Mouse (Mus musculus): Measurements from ENCODE around the gene Swap70. TPM values are rescaled to one million over a fixed set of nuclear protein-coding genes. Genes with fewer than 3 reads are reported as not detected.
A peak's percentile ranks its signal among the peaks of the same experiment; 100 is the strongest.
"Not testable (repeated sequence)": the region's sequence is repeated elsewhere in the genome, so short reads cannot be mapped to it uniquely, and the experiment has no call there.

The Swap70 gene
- polyA plus RNA-seq, 1 experiment from 2014 or later, result 9.6 TPM

- Histone ChIP-seq H3K36me3 (replicated peaks) (no peaks in the 10 kb centered on the region), H3K4me3 (no peak overlapping the region), H3K4me1 (no peaks in the 10 kb centered on the region), H3K9ac (no peak overlapping the region), H3K4me2 (no peak overlapping the region), H3K27ac (no peak overlapping the region), H3K9me3 (no peaks in the 10 kb centered on the region), H3K27me3 (replicated peaks) (no peaks in the 10 kb centered on the region)
- ATAC-seq (replicated peaks), result no peak
- WGBS, result 83% methylated on average over 3 of the region's 3 CpGs
Measured at GRCm38 (mm10) chr7:110214882-110215281, 6.6 kb upstream of the Swap70 start.

DNA sequence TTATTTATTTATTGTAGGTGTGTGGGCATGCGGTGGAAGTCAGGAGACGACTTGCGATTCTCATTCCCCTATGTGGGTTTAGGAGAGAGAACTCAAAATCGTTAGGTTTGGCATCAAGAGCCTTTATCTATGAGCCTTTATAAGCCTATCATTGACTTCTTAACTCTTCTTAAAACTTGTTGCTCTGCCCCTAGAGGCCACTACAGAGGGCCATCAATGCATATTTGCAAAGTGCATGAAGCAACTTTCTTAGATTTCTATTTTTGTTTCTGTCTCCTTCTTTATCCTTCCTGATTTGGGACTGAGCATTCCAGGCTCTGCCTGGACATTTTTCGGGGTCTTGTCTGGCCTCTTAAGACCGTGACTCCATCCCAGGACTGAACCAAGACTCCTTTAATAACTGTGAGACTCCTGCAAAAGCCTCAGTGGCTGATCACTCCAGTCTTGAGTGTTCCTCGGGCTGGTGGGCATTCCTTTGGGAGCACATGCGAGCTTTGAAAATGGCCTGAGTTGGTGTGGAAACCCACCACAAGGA lies 393 bp upstream of the Swap70 start:
- Histone ChIP-seq H3K4me2 (peak overlapping the region; percentile 96), H3K4me3 (peak overlapping the region; percentile 60), H3K9ac (peak overlapping the region; percentile 60; the same call in 1 of the 2 replicates), H3K9me3 (no peaks in the 10 kb centered on the region), H3K27me3 (replicated peaks) (no peaks in the 10 kb centered on the region), H3K27ac (peak overlapping the region; percentile 67), H3K36me3 (replicated peaks) (no peaks in the 10 kb centered on the region), H3K4me1 (peaks cover 10% of the 10 kb centered on the region)
- no peak; the same call in 1 of the 2 replicates for ATAC-seq (replicated peaks)
- WGBS, result 24% methylated on average over 8 of the region's 8 CpGs

- no peak for ATAC-seq (replicated peaks)
- no peaks in the 10 kb centered on the region for H3K9me3 ChIP-seq
- H3K4me1 ChIP-seq, result peaks cover 10% of the 10 kb centered on the region
- no peak overlapping the region for H3K9ac ChIP-seq
- WGBS, result 20% methylated on average over 12 of the region's 12 CpGs
- H3K4me2 ChIP-seq, result peak overlapping the region; percentile 96
- H3K4me3 ChIP-seq, result peak overlapping the region; percentile 60
- H3K36me3 ChIP-seq (replicated peaks), result no peaks in the 10 kb centered on the region
- no peak overlapping the region for H3K27ac ChIP-seq
- H3K27me3 ChIP-seq (replicated peaks), result no peaks in the 10 kb centered on the region
Measured at GRCm38 (mm10) chr7:110222583-110223182, 1.2 kb downstream of the Swap70 start.

- Histone ChIP-seq H3K4me1 (peaks cover 10% of the 10 kb centered on the region), H3K4me2 (no peak overlapping the region), H3K9me3 (no peaks in the 10 kb centered on the region), H3K36me3 (replicated peaks) (no peaks in the 10 kb centered on the region), H3K27me3 (replicated peaks) (no peaks in the 10 kb centered on the region), H3K4me3 (no peak overlapping the region), H3K27ac (no peak overlapping the region), H3K9ac (no peak overlapping the region)
- WGBS, result 88% methylated on average over 2 of the region's 2 CpGs
- no peak for ATAC-seq (replicated peaks)
Measured at GRCm38 (mm10) chr7:110223727-110224510, 2.4 kb downstream of the Swap70 start.

GRCm38 (mm10) chr7:110226484-110226883 lies 5.0 kb downstream of the Swap70 start:
- Histone ChIP-seq H3K27me3 (replicated peaks) (no peaks in the 10 kb centered on the region), H3K9ac (no peak overlapping the region), H3K4me3 (no peak overlapping the region), H3K27ac (no peak overlapping the region), H3K4me2 (no peak overlapping the region), H3K4me1 (peaks cover 6% of the 10 kb centered on the region), H3K36me3 (replicated peaks) (no peaks in the 10 kb centered on the region), H3K9me3 (no peaks in the 10 kb centered on the region)
- ATAC-seq (replicated peaks), result no peak
- WGBS, result 92% methylated on average over 5 of the region's 5 CpGs

DNA sequence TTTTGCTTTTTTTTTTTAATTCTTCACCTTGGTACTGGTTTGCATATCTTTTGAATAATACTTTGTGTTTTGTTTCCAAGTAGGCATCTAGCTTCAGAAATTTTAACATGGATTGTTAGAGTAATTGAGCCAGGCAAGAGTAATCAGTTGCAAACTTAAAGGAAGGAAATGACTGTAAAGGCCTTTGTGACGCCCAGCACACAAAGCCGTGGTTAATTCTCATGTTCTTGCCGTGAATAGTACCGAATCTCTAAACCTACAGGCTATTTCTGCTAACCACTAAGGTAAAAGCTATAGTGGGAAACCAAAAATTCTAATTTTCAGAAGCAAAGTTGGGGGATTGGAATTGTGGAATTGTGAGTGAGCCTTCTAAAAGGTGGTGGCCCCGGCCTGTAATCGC lies 8.5 kb downstream of the Swap70 start:
- H3K27me3 ChIP-seq (replicated peaks), result no peaks in the 10 kb centered on the region

GRCm38 (mm10) chr7:110231127-110231526 lies 9.6 kb downstream of the Swap70 start:
- not testable (repeated sequence) for H3K4me2 ChIP-seq; H3K9ac ChIP-seq; H3K36me3 ChIP-seq (replicated peaks); H3K4me1 ChIP-seq; ATAC-seq (replicated peaks); H3K9me3 ChIP-seq; H3K27me3 ChIP-seq (replicated peaks); H3K4me3 ChIP-seq; H3K27ac ChIP-seq
- WGBS, result 95% methylated on average over 8 of the region's 10 CpGs

More for the DNA sequence above, 8.5 kb downstream of the Swap70 start:
- Histone ChIP-seq H3K4me1 (no peaks in the 10 kb centered on the region), H3K27ac (no peak overlapping the region), H3K4me3 (no peak overlapping the region), H3K9ac (no peak overlapping the region), H3K36me3 (replicated peaks) (no peaks in the 10 kb centered on the region), H3K9me3 (no peaks in the 10 kb centered on the region), H3K4me2 (no peak overlapping the region)
- no peak for ATAC-seq (replicated peaks)
- WGBS, result 81% methylated on average over 6 of the region's 6 CpGs

DNA sequence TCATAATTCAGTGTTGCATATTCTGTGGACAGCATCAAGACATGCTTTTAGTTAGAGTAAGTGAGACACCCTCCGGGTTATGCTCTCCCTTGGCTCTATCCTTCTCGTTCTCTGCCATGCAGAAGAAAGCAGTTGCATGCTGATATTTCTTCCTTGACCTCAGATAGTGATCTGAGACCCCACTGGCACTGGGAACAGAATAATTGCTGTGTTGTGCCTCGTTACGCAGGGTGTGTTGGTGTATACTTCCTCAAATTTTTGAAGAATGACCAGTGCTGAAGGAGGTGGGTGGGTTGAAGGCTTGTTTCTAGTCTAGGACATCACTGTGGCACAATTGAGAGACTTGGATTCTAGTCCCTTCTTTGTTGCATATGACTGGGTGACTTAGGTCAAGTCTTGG lies 14.6 kb downstream of the Swap70 start:
- Histone ChIP-seq H3K4me3 (no peak overlapping the region), H3K9me3 (no peaks in the 10 kb centered on the region), H3K9ac (no peak overlapping the region), H3K27ac (no peak overlapping the region), H3K27me3 (replicated peaks) (no peaks in the 10 kb centered on the region), H3K4me1 (0 out of 2 replicates have a peak, but pooled peaks cover 4% of the 10 kb centered on the region), H3K36me3 (replicated peaks) (no peaks in the 10 kb centered on the region), H3K4me2 (no peak overlapping the region)
- no peak for ATAC-seq (replicated peaks)
- 86% methylated on average over 4 of the region's 4 CpGs for WGBS

GRCm38 (mm10) chr7:110237451-110237836 lies 15.9 kb downstream of the Swap70 start:
- Histone ChIP-seq H3K9me3 (no peaks in the 10 kb centered on the region), H3K36me3 (replicated peaks) (no peaks in the 10 kb centered on the region), H3K27me3 (replicated peaks) (no peaks in the 10 kb centered on the region), H3K4me2 (no peak overlapping the region), H3K4me1 (0 out of 2 replicates have a peak, but pooled peaks cover 4% of the 10 kb centered on the region), H3K27ac (0 out of 2 replicates have a peak overlapping the region, but pooled peaks have one; percentile 38), H3K9ac (no peak overlapping the region), H3K4me3 (no peak overlapping the region)
- 37% methylated on average over 3 of the region's 3 CpGs for WGBS
- ATAC-seq (replicated peaks), result no peak

DNA sequence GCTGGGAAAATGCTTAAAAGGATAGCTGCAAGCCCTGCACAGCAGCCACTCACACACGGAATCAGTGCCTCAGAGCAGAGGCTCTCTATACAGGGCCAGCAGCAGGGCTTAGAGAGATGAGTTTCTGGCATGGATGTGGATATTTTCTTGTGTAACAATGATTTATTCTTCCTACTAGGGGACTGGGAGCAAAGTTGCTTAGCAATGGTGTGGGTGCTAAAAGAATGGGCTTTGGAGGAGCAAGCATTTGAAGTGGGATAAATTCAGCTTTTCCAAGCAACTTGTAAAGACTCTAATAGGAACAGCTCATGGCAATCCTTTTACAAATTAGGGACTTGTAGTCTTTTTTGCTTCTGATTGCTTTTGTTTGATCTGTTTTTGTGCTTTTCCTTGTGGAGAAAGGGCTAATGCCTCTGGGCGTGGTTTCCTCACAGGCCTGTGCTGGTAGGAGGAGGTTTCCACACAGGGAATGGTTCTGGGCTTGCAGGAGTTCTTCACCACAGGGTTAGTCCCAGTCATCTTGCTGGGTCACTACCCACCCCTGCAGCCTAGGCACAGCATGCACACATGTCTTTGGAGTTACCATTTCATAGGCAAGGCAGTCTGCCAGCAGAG lies 16.4 kb downstream of the Swap70 start:
- Histone ChIP-seq H3K27me3 (replicated peaks) (no peaks in the 10 kb centered on the region), H3K36me3 (replicated peaks) (no peaks in the 10 kb centered on the region), H3K4me3 (no peak overlapping the region), H3K4me2 (no peak overlapping the region), H3K9me3 (no peaks in the 10 kb centered on the region), H3K27ac (0 out of 2 replicates have a peak overlapping the region, but pooled peaks have one; percentile 38), H3K4me1 (0 out of 2 replicates have a peak, but pooled peaks cover 4% of the 10 kb centered on the region), H3K9ac (no peak overlapping the region)
- ATAC-seq (replicated peaks), result no peak
- WGBS, result 32% methylated on average over 2 of the region's 2 CpGs

GRCm38 (mm10) chr7:110239590-110239989 lies 18.1 kb downstream of the Swap70 start:
- Histone ChIP-seq H3K9ac (no peak overlapping the region), H3K27ac (no peak overlapping the region), H3K9me3 (no peaks in the 10 kb centered on the region), H3K36me3 (replicated peaks) (no peaks in the 10 kb centered on the region), H3K4me3 (no peak overlapping the region), H3K4me1 (0 out of 2 replicates have a peak, but pooled peaks cover 4% of the 10 kb centered on the region), H3K4me2 (no peak overlapping the region), H3K27me3 (replicated peaks) (no peaks in the 10 kb centered on the region)
- 83% methylated on average over 4 of the region's 4 CpGs for WGBS
- no peak for ATAC-seq (replicated peaks)

Measured in midbrain, embryonic 15.5 days (tissue).